Mouse (Mus musculus) lung, adult 2 months (tissue): ENCODE data around the gene Fkbp1b.

Experiments
- CTCF ChIP-seq: fragments of 200-500 bp; IDR thresholded peaks from 2 replicates; pipeline ENCODE4 v1.5.1; 2011; ENCODE audit warnings: mild to moderate bottlenecking, low read length, control low read depth; ENCODE audit not compliant: insufficient read depth
- POLR2A ChIP-seq: fragments of 200-500 bp; IDR thresholded peaks from 2 replicates; pipeline ENCODE4 v1.6.1; 2011; ENCODE audit warnings: low read depth, mild to moderate bottlenecking, control low read depth, low read length, borderline replicate concordance; ENCODE audit errors: extremely low read depth

DNA sequence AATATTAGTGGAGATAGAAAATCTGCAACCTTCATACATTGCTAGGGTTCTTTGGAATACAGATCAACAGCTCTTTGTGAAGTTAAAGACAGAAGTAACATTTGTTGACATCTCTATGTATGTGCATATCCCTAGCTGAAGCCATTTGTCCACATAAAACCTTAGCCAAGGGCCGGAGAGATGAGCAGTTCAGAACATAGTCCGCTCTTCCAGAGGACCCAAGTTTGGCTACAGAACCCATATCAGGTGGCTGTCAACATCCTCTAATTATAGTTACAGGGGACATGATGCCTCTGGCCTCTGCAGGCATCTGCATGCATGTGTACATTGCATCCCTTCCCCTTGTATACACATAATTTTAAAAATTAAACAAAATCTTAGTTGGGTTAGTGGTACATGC lies 47.9 kb upstream of the Fkbp1b start:
- TF ChIP-seq POLR2A (no peak), CTCF (no peak)
